Mouse (Mus musculus) C2C12 (cell line): ENCODE results near the gene Gck.

ENCODE experiments used
- CTCF ChIP-seq: IDR thresholded peaks from one replicate; pipeline ENCODE4 v1.5.1; 2011; ENCODE audit not compliant: control insufficient read depth, insufficient read depth, insufficient read length
- FOSL1 ChIP-seq: IDR thresholded peaks from one replicate; pipeline ENCODE4 v1.8.0; 2011; ENCODE audit warnings: mild to moderate bottlenecking, low read length; ENCODE audit not compliant: poor library complexity, insufficient read depth, severe bottlenecking
- MYOD1 ChIP-seq: IDR thresholded peaks from one replicate; pipeline ENCODE4 v1.6.1; 2011; ENCODE audit warnings: low read depth; ENCODE audit not compliant: control insufficient read depth, insufficient read length
- MYOG ChIP-seq: IDR thresholded peaks from one replicate; pipeline ENCODE4 v1.6.1; 2011; ENCODE audit not compliant: control insufficient read depth, insufficient read length; ENCODE audit errors: extremely low read depth
- USF1 ChIP-seq: IDR thresholded peaks from one replicate; pipeline ENCODE4 v1.6.1; 2011; ENCODE audit warnings: low read depth, mild to moderate bottlenecking, control low read depth, moderate library complexity

DNA sequence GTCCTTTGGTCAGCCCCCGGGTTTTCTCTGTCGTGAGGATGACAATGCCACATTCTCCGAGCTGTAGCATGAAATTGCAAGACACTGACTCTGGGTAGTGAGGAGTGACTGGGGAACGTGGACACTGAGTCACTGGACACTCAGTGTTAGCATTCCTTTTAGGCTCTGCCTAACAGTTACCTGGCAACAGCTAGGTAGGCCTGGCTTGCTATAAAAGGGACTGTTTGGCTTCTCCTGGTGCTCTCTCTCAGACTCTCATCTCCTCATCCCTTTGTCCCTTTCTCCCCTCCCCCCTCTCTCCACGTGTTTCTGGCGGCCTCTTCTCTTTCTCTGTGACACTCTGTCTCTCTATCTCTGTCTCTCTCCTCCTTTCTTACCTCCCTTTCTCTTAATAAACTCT is 47.5 kb downstream of the Gck start:
- no peak for TF ChIP-seq MYOG
- TF ChIP-seq USF1: no peak
- no peak for TF ChIP-seq CTCF
- no peak for TF ChIP-seq MYOD1
- no peak for TF ChIP-seq FOSL1
